Comparison of ENCODE assay signal across 9 mouse cellular contexts in the genomic region with DNA sequence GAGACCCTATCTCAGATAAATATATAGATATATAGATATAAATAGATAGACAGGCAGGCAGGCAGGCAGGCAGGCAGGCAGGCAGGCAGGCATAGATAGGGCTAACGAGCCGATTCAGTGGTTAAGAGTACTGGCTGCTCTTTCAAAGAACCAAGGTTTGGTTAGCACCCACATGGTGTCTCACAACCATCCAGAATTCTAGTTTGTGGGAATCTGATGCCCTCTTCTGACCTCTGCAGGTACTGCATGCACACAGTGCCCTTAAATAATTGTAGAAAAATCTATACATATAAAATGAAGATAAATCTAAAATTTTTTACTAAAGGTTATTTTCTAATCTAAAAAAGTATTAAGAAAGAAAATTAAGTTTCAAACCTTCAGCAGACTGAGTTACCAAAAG. TPM values are rescaled to one million over a fixed set of nuclear protein-coding genes. Genes with fewer than 3 reads are reported as not detected.
DNase-seq lines count a peak whose midpoint lies in the region; ATAC-seq and TF ChIP-seq lines count a peak whose summit lies in the region.
"Had no signal": no experiment of that assay in that cellular context is flagged by ENCODE, and none has a peak within 500 bp of the region (broad histone marks: within the 10 kb centered on the region; RNA-seq: fewer than 3 reads in every experiment).

No protein-coding gene starts in this region.

- no peaks in the 10 kb centered on the region for H3K9me3 ChIP-seq in forebrain, embryonic 12.5 days
- H3K9me3 ChIP-seq: heart, embryonic 15.5 days had no signal

- 69% methylated on average over 2 of the region's 2 CpGs for WGBS in lung, adult 2 months
- 77% methylated on average over 2 of the region's 2 CpGs for WGBS in forebrain, embryonic 12.5 days

- peak; percentile 70 for TF ChIP-seq CTCF in gastrocnemius, adult 2 months (IDR thresholded peaks at IDR 0.05)
- TF ChIP-seq CTCF in lung, adult 2 months (IDR thresholded peaks at IDR 0.05; ENCODE audit: insufficient read depth, low read length): no peak
- TF ChIP-seq CTCF in brain, embryonic 14.5 days (IDR thresholded peaks at IDR 0.05; ENCODE audit: borderline replicate concordance, extremely low read depth, insufficient read depth, insufficient read length): peak; percentile 42; the same call in 1 of the 2 replicates

- no peak for ATAC-seq in forebrain, embryonic 12.5 days (ENCODE audit: low FRiP score)

- H3K27ac ChIP-seq in gastrocnemius, adult 2 months: no peak overlapping the region
- no peak overlapping the region for H3K27ac ChIP-seq in forebrain, embryonic 12.5 days
- H3K27ac ChIP-seq: heart, embryonic 15.5 days had no signal

- intact Hi-C loops in gastrocnemius, adult 2 months (cut with DNase I): no loop called here

- H3K36me3 ChIP-seq in forebrain, embryonic 12.5 days (replicated peaks): peaks cover 75% of the 10 kb centered on the region

- H3K4me2 ChIP-seq in forebrain, embryonic 12.5 days: no peak overlapping the region
- H3K4me2 ChIP-seq: heart, embryonic 15.5 days had no signal

- DNase-seq in gastrocnemius, adult 2 months: no peak
- DNase-seq in gastrocnemius, postnatal 25 days: no peak
- DNase-seq in lung, postnatal 36 days: peak; percentile 48
- no peak for DNase-seq in lung, adult 2 months
- DNase-seq in brain, embryonic 14.5 days (ENCODE audit: low read depth): peak; percentile 26
- DNase-seq in natural killer cell, adult 2 months (ENCODE audit: low spot score in 2 of 2): peak; percentile 30 to 40
- DNase-seq in left cerebral cortex, adult 8-10 months (ENCODE audit: low spot score in 2 of 2): no peak

- H3K9ac ChIP-seq in forebrain, embryonic 12.5 days: no peak overlapping the region
- H3K9ac ChIP-seq: heart, embryonic 15.5 days had no signal

- TF ChIP-seq POLR2A in lung, adult 2 months (IDR thresholded peaks at IDR 0.05; ENCODE audit: borderline replicate concordance, extremely low read depth, low read depth, low read length): no peak
- no peak for TF ChIP-seq POLR2A in brain, embryonic 14.5 days (IDR thresholded peaks at IDR 0.05; ENCODE audit: borderline replicate concordance, extremely low read depth, insufficient read depth, insufficient read length, poor library complexity, severe bottlenecking)

- no peaks in the 10 kb centered on the region for H3K4me1 ChIP-seq in lung, adult 2 months (ENCODE audit: control insufficient read depth, insufficient read depth, low read length)
- H3K4me1 ChIP-seq in forebrain, embryonic 12.5 days: no peaks in the 10 kb centered on the region
- H3K4me1 ChIP-seq: heart, embryonic 15.5 days had no signal

- no peak overlapping the region for H3K4me3 ChIP-seq in gastrocnemius, adult 2 months
- H3K4me3 ChIP-seq in lung, adult 2 months (replicated peaks; ENCODE audit: extremely low read depth, low read depth, low read length): no peak overlapping the region
- no peak overlapping the region for H3K4me3 ChIP-seq in forebrain, embryonic 12.5 days (replicated peaks)
- H3K4me3 ChIP-seq: heart, embryonic 15.5 days had no signal

- H3K27me3 ChIP-seq in forebrain, embryonic 12.5 days: no peaks in the 10 kb centered on the region
- H3K27me3 ChIP-seq: heart, embryonic 15.5 days had no signal

RNA-seq across cellular contexts. Expression of a gene that starts 45.7 kb away (rescaled TPM):
- 10 to 100 TPM; 34.0 to 36.7 TPM for total RNA-seq in gastrocnemius, adult 2 months (2021)
- total RNA-seq in gastrocnemius, postnatal 25 days (2021): 10 to 100 TPM; 22.2 to 28.3 TPM
- 12.9 and 15.9 TPM in 2 replicates for polyA plus RNA-seq in lung, adult 2 months (2012; rRNA removed)
- polyA plus RNA-seq in brain, embryonic 14.5 days (2012; rRNA removed): 32.4 and 45.6 TPM in 2 replicates
- 100 to 1,000 TPM in 3 of 4 experiments, 10 to 100 TPM in 1; 91.1 to 105 (median 103) TPM for total RNA-seq in left cerebral cortex, adult 8-10 months (2022)
- polyA plus RNA-seq in forebrain, embryonic 12.5 days (2016; fragmentation: Nextera tagmentation; extraction: Ambion mirVana): 35.7 and 35.8 TPM in 2 replicates

Comparison
In these comparisons a context has a peak if more than half of its experiments do, and no peak if none do; other contexts are left out.
1. DNase-seq: peak in lung, postnatal 36 days (single experiment), brain, embryonic 14.5 days (single experiment) and natural killer cell, adult 2 months (2 of 2); none in gastrocnemius, adult 2 months (single experiment), gastrocnemius, postnatal 25 days (single experiment), lung, adult 2 months (single experiment) and left cerebral cortex, adult 8-10 months (0 of 2).